Mouse (Mus musculus) C2C12 (cell line): ENCODE measurements around the gene Eef1g. TPM values are rescaled to one million over a fixed set of nuclear protein-coding genes. Genes with fewer than 3 reads are reported as not detected.

Source experiments
- H3K27me3 ChIP-seq: one replicate; pipeline ENCODE4 v1.6.1; 2011; ENCODE audit not compliant: control insufficient read depth, insufficient read depth, insufficient read length
- H3K36me3 ChIP-seq: one replicate; pipeline ENCODE4 v1.6.1; 2011; ENCODE audit not compliant: control insufficient read depth, insufficient read depth
- H3K4me3 ChIP-seq: one replicate; pipeline ENCODE4 v1.5.1; 2011; ENCODE audit warnings: mild to moderate bottlenecking, control low read depth; ENCODE audit not compliant: poor library complexity, insufficient read depth, severe bottlenecking
- H3K79me2 ChIP-seq: one replicate; pipeline ENCODE4 v1.6.1; 2011; ENCODE audit not compliant: control insufficient read depth, insufficient read depth
- H3K79me3 ChIP-seq: one replicate; pipeline ENCODE4 v1.6.1; 2011; ENCODE audit warnings: low read depth, control low read depth
- H3ac ChIP-seq: one replicate; pipeline ENCODE3; 2011; ENCODE audit warnings: low read depth; ENCODE audit not compliant: control insufficient read depth, insufficient read length
- CEBPB ChIP-seq: IDR thresholded peaks from one replicate; pipeline ENCODE4 v1.6.1; 2011; ENCODE audit warnings: low read depth, mild to moderate bottlenecking, control low read depth, moderate library complexity
- CTCF ChIP-seq: IDR thresholded peaks from one replicate; pipeline ENCODE4 v1.5.1; 2011; ENCODE audit not compliant: control insufficient read depth, insufficient read depth, insufficient read length
- FOSL1 ChIP-seq: IDR thresholded peaks from one replicate; pipeline ENCODE4 v1.8.0; 2011; ENCODE audit warnings: mild to moderate bottlenecking, low read length; ENCODE audit not compliant: poor library complexity, insufficient read depth, severe bottlenecking
- MAX ChIP-seq: IDR thresholded peaks from one replicate; pipeline ENCODE4 v1.6.1; 2011; ENCODE audit warnings: mild to moderate bottlenecking, control low read depth
- MYOD1 ChIP-seq: IDR thresholded peaks from one replicate; pipeline ENCODE4 v1.6.1; 2011; ENCODE audit warnings: low read depth; ENCODE audit not compliant: control insufficient read depth, insufficient read length
- MYOG ChIP-seq: IDR thresholded peaks from one replicate; pipeline ENCODE4 v1.6.1; 2011; ENCODE audit not compliant: control insufficient read depth, insufficient read length; ENCODE audit errors: extremely low read depth
- USF1 ChIP-seq: IDR thresholded peaks from one replicate; pipeline ENCODE4 v1.6.1; 2011; ENCODE audit warnings: low read depth, mild to moderate bottlenecking, control low read depth, moderate library complexity
- polyA plus RNA-seq: library from polyadenylated mRNA; unstranded; fragments of >200 nt; fragmentation: generic; extraction: Trizol; gene quantifications from one replicate; pipeline ENCODE4 v1.2.1, GENCODE M21; 2012; ENCODE audit warnings: missing spikeins

The Eef1g gene
- polyA plus RNA-seq, 1 experiment = 1,028 TPM

DNA sequence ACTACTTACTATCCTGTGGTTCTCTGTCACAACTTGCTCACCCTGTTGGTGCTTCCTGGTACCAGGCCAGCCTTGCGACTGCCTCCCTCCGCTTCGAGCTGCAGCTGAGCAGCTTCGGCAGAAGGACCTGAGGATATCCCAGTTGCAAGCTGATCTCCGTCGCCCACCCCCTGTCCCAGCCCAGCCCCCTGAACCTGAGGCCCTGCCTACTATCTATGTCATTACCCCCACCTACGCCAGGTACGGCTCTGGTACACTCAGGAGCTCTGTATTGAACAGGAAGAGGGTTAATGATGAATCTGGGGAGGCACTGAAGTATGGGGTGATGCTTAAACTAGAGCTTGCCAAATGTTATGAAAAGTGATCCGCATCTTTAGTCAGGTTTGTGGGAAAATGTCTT lies 45.1 kb upstream of the Eef1g start:
- no peak overlapping the region for H3K4me3 ChIP-seq
- peaks cover 42% of the 10 kb centered on the region for H3K79me2 ChIP-seq
- peaks cover 28% of the 10 kb centered on the region for H3K36me3 ChIP-seq
- H3ac ChIP-seq = no peak overlapping the region
- peaks cover 30% of the 10 kb centered on the region for H3K79me3 ChIP-seq
- no peaks in the 10 kb centered on the region for H3K27me3 ChIP-seq
- TF ChIP-seq CTCF (no peak), MAX (no peak), MYOG (no peak), FOSL1 (no peak), MYOD1 (no peak), USF1 (no peak), CEBPB (no peak)

DNA sequence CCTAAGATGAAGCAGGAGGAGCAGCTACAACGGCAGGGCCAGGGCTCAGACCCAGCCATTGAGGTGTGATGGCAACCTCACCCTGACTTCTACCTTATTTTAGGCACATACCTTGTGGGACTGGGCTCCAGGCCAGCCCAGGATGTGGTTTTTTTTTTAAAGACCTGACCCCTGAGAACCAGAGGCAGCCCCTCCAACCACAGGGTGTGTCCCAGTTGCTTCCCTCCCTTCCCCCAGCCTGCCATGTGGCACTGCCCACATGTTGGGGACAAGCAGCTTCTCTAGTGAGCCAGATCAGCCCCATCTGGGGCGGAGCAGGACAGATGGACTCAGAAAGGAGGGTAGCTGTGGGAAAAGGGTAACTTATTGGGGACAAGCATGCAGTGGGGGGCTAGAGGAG lies 40.1 kb upstream of the Eef1g start:
- Histone ChIP-seq H3K36me3 (peaks cover 36% of the 10 kb centered on the region), H3K27me3 (no peaks in the 10 kb centered on the region), H3K79me2 (peaks cover 46% of the 10 kb centered on the region), H3K4me3 (no peak overlapping the region), H3ac (no peak overlapping the region), H3K79me3 (peaks cover 28% of the 10 kb centered on the region)
- no peak for TF ChIP-seq USF1

DNA sequence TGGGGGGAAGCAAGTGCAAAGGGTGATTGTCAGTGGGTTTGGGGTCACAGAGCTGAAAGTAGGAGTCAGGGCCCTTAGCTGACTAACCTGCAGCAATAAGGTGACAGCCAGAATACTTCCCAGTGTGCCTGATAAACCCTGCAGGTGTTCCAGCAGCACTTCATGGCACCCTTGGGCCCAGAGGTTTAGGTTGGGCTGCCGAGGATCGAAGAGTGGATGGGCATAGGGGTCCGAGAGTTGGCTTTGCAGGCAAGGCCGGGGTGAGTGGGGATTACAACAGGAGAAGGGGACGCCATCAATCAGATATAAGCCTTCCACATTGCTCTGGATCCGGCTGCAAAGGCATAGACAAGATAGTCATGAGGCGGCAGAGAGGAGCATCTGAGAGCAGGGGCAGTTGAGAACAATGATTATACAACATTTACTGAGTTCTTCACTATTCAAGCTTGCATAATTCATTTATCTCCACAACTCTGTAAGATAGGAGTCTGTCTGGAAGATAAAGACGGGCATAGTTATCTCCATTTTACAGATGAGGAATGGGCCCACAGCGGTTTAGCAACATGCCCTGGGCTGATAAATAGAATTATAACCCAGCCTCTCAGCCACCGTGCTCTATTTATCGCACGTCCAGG lies 38.8 kb upstream of the Eef1g start:
- Histone ChIP-seq H3K36me3 (peaks cover 23% of the 10 kb centered on the region), H3K27me3 (no peaks in the 10 kb centered on the region), H3K79me3 (peaks cover 19% of the 10 kb centered on the region), H3ac (no peak overlapping the region), H3K4me3 (no peak overlapping the region), H3K79me2 (peaks cover 33% of the 10 kb centered on the region)
- no peak for TF ChIP-seq CTCF
- no peak for TF ChIP-seq MYOG

- TF ChIP-seq MYOG (no peak), CTCF (no peak), CEBPB (no peak), MYOD1 (no peak), FOSL1 (no peak)
- H3K4me3 ChIP-seq = peak overlapping the region; percentile 59
- peaks cover 12% of the 10 kb centered on the region for H3K79me3 ChIP-seq
- no peaks in the 10 kb centered on the region for H3K27me3 ChIP-seq
- H3K36me3 ChIP-seq = peaks cover 16% of the 10 kb centered on the region
- H3ac ChIP-seq = peak overlapping the region; percentile 51
- H3K79me2 ChIP-seq = peaks cover 26% of the 10 kb centered on the region
These were observed 38.1 kb upstream of the Eef1g start for GRCm38 (mm10) chr19:8928689-8929223.

- H3K27me3 ChIP-seq = no peaks in the 10 kb centered on the region
- H3K36me3 ChIP-seq = peaks cover 14% of the 10 kb centered on the region
- peak within 1 kb of the TSS; percentile 59 for H3K4me3 ChIP-seq
- peaks cover 19% of the 10 kb centered on the region for H3K79me2 ChIP-seq
- H3ac ChIP-seq = peak within 1 kb of the TSS; percentile 73
- peaks cover 10% of the 10 kb centered on the region for H3K79me3 ChIP-seq
- TF ChIP-seq FOSL1 (no peak), CTCF (peak; percentile 66), MAX (no peak)
These were observed 37.4 kb upstream of the Eef1g start, which contains the start of the genes Rom1 and Eml3 for GRCm38 (mm10) chr19:8929224-8930088. TSS of gene Rom1 (minus strand) at chr19:8929356. TSS of gene Eml3 (plus strand) at chr19:8929552.

GRCm38 (mm10) chr19:8930117-8930516 lies 36.7 kb upstream of the Eef1g start:
- peaks cover 19% of the 10 kb centered on the region for H3K36me3 ChIP-seq

More at GRCm38 (mm10) chr19:8930117-8930516, 36.7 kb upstream of the Eef1g start:
- Histone ChIP-seq H3ac (peak overlapping the region; percentile 73), H3K79me2 (peaks cover 17% of the 10 kb centered on the region), H3K4me3 (peak overlapping the region; percentile 59), H3K79me3 (peaks cover 10% of the 10 kb centered on the region), H3K27me3 (no peaks in the 10 kb centered on the region)
- TF ChIP-seq MYOG = no peak
- TF ChIP-seq MYOD1 = no peak
- no peak for TF ChIP-seq CTCF
- no peak for TF ChIP-seq MAX
- TF ChIP-seq CEBPB = no peak
- no peak for TF ChIP-seq USF1
- TF ChIP-seq FOSL1 = no peak
